Mouse (Mus musculus) R1 (cell line): ENCODE measurements around the gene Vav1.
A peak's percentile ranks its signal among the peaks of the same experiment; 100 is the strongest.
"Not testable (repeated sequence)": the region's sequence is repeated elsewhere in the genome, so short reads cannot be mapped to it uniquely, and the experiment has no call there.

ENCODE experiments used
- DNase-seq: peaks from one replicate; pipeline ENCODE4 v3.0.0-alpha.2; 2018; ENCODE audit warnings: low read depth, low spot score

Vav1 gene

DNA sequence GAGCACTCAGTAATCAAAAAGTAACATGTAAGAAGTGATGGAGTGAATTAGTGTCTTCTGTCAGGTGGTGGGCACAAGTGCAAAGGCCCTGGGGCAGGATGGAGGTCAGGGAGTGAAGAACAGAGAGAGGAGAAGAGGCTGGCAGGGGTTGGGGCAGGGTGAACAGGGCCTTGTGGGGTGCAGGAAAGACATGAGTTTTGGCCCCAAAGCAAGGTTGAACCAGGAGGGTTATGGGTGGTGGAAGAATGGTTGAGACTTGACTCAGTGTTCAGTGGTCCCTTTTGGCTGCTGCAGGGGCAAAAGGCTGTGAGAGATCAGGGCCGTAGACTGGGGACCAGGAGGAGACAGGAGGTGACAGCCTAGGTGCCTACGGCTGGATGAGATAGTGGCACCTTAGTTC lies 363 bp upstream of the Vav1 start:
- DNase-seq, result no peak

DNA sequence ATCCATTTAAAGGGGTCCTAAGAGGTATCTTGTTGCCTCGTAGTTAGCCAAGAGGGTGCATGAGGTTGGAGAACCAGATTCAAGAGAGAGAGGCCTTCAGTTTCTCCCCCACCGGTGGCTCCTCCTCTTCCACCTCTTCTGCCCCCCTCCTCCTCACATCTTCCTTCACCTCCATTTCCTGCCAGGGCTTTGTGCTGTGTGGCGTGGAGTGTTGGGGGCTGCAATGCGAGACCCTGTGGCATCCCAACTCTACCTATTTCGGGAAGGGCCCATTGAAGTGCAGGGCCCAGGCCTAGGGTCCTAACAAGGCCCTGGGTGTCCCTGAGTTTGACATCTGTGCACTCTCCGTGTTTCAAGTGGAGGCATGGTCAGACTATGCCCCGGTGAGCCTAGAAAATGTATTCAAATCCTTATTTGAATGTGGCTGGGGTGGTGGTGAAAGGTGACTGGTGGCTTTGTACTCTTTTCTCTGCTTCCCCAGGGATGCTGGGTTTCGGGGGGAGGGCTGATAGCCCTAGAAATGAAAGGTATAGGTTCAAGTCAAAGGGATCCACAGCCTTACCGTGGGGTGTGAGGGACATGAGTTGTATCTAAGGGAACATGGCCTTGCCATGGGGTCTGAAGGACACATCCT lies 808 bp downstream of the Vav1 start:
- DNase-seq, result no peak

DNA sequence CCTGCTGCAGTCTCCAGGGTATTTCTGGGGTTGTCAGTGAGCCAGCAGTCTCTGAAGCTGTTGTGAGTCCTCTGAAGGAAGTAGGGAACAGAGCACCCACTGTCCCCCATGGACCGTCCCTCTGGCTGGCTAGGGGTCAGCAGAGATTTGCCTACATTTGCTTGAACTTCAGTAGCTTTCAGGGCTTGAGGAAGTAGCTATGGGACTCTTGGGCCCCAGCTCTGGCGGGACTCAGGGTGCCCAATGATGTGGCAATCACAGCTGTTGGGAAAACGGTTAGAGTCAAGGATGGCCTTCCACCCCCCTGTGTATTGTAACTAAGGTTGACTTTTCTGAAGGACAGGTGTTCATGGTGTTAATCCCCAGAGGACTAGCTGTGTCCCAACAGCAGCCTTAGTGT lies 1.5 kb downstream of the Vav1 start:
- DNase-seq, result no peak

DNA sequence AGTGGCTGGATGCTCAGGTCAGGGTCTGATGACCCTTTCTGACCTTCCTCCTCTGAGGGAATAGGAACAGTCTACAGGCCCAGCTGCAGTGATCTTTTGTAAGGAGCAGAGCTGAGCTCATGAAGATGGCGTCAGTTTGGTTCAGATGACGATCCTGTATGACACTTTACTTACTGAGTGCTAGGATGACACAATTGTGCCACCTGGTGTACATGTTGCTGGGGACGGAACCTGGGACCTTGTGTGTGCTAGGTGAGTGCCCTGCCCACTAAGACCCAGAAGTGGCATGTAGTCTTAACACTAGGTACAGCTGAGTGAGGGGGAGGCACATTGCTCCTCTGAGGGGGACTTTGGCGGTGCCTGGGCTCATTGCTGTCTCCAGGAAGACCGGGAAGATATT lies 5.0 kb downstream of the Vav1 start:
- DNase-seq, result no peak

DNA sequence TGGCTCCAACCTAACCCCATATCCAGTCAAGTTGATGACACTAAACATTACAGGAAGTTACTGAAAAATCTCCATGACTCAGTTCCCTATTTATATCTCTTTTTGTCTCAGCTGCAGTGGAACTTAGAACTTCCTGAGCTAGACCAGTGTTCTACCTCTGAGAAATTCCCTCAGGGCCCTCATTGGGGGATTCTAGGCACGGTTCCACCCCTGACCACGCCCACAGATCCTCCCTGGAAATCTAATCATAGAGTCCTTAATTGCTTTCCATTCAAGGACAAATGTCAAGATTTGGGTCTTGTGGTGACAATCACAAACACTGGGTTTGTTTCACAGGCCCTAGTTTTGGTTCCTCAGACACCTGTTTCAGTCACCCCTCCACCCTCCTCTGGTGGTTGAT lies 6.2 kb downstream of the Vav1 start:
- DNase-seq, result no peak

DNA sequence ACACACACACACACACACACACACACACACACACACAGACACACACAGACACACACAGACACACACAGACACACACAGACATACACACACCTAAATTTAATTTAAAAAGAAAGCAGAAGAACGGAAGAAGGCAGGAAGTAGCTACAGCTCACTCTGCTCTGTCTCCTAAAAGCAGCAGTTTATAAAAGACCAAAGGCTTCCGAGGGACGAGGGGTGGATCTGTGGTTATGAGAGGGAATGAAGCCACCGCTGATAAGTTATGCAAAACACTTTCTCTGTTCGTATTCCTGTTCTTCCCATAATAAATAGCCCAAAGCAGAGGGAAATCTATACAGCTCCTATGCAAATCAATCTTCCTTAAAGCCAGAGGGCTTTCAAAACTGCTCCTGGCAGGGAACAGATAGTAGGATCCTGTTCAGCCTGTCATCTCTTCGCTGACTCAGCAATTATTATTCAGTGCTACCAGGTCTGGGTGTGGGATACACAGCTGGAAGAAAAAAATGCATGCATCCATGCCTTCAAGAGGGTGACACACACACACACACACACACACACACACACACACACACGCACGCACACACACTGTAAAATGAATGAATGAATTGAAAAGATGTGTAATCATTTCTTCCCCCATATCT lies 7.9 kb downstream of the Vav1 start:
- no peak for DNase-seq

DNA sequence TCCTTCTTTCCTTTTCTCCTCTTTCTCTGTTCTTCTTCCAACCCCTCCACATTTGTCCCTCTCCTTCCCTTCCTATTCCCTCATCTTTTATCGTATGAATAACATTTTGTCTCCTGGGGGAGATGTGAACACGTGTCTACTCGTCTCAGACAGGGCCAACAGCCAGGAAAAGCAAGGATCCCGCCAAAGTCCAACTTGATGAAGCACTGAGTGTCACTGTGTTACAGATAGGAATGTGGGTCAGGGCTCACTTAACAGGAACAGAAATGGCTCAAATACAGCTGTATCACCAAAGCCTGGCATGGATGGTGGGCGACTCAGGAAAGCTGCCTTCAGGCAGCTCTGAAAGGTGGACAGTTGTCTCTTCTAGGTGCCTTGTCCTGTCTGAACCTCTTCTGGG lies 10.4 kb downstream of the Vav1 start:
- DNase-seq, result no peak

DNA sequence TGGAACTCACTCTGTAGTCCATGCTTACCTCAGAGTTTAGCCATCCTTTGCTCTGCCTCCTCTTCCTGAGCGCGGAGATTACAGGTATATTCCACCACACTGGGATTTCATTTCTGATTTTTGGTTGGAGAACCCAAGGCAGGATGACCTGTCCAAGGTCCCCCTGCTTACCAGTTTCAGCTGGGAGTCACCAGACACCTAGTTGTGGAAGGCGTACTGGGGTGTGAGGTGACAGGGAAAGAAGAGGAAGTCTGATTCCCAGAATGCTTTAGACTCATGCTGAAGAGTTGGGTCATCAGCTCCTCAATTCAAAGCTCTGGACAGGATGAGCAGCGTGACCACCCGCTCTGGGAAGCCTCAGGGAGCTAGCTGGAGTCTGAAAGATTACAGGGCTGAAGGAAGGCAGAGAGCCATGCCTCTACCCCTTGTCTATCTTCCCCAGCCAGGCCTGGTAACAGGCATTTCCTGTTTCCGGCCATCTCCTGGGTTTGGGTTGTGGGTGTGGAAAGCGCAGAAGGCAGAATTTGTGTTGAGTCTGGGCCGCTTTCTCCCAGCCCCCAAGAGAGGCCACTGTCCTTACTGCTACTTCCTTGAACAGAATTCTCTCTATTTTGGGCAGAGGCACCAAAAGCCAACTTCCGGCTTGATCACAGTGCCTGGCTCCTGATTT lies 11.2 kb downstream of the Vav1 start:
- DNase-seq, result no peak

DNA sequence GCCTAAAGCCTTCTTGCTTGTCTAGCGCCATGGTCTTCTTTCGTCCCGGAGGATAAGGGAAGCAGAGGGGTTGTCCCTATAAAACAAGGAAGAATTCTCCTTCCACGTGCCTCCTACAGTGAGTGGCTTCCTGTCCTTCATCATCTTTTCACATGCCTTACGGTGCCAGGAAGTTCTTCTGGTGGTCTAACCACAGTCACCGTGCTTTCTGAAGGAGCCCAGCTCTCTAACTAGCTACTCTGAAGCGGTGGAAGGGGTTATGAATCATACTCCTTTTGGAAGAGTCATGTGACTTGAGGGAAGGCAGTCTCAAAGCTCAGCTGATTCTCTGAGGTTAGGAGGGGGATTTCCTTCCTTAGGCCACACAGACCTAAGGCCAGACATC lies 11.8 kb downstream of the Vav1 start:
- DNase-seq, result no peak

DNA sequence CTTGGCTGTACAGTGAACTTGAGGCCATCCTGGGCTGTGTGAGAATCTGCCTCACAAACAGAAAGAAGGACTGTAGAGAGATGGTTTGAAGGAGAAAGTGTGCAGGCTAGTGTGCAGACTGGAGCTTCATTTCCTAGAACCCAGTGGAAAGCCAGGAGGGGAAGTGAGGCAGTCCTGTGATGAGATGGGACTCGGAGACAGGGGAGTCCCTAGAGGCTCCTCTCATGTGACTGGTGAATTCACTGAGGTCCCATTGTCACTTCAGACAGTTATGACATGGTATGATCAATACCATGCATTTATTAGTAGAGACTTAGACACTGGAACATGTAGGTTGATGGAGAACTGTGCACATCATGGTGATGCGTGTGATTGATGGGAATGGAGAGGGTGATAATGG lies 13.4 kb downstream of the Vav1 start:
- DNase-seq, result no peak

DNA sequence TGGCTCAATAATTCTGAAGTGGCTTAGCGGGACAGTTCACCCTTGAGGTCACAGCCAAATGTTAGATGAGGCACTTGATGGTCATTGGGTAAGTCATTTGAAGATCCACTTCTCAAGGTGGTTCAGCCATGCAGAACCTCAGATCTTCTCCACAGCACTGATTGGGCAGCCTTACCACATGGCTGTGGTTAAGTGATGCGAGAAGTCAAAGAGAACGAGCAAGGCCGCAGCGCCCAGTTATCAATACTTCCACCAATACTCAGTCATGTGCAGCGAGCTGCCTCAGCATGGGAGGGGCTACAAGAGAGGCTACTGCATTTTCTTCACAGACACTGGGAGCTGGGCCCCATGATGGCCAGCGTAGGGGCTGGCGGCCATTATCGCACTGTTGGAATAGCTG lies 14.1 kb downstream of the Vav1 start:
- no peak for DNase-seq

DNA sequence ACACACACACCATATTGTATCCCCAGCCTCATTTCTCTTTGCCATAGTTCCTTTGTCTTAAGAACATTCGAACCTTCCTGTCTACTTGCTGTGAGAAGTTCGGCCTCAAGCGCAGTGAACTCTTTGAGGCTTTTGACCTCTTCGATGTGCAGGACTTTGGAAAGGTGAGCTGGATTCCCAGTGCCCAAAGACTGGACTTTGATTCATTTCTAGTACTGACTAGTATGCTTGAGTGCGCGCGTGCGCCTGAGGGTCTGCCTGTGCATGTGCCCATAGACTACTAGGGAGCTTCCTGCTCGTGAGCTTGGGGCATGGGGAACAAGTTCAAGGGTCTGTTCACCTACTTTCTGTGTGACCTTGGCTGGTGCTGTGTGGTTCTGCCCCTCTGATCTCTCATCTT lies 17.0 kb downstream of the Vav1 start:
- DNase-seq, result no peak

DNA sequence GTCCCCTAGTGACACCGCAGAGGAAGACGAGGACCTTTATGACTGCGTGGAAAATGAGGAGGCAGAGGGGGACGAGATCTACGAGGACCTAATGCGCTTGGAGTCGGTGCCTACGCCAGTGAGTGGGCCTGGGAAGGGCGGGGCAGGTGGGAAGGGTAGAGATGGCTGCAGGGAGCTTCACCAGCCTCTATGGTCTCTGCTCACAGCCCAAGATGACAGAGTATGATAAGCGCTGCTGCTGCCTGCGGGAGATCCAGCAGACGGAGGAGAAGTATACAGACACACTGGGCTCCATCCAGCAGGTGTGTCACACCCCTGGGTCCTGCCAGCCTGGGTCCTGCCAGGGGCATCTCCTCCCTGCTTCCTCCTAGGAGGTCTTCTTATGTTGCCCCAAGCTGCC lies 18.1 kb downstream of the Vav1 start:
- DNase-seq, result no peak

DNA sequence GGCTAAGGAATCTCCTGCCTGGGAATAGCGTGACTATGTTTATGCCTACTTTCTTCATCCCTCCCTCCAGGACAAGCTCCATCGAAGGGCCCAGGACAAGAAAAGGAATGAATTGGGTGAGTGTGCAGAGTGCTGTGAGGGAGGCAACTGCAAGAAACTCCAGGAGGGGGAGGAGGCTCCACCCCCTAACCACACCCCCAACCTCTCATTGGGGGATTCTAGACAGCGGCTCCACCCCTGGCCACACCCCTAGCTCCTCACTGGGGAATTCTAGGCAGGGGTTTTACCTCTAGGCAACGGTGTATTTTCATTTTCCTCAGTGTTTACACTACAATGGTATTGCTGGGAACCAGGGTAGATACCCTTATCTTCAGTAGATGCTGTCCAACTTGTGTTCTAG lies 26.7 kb downstream of the Vav1 start:
- DNase-seq, result peak; percentile 75

DNA sequence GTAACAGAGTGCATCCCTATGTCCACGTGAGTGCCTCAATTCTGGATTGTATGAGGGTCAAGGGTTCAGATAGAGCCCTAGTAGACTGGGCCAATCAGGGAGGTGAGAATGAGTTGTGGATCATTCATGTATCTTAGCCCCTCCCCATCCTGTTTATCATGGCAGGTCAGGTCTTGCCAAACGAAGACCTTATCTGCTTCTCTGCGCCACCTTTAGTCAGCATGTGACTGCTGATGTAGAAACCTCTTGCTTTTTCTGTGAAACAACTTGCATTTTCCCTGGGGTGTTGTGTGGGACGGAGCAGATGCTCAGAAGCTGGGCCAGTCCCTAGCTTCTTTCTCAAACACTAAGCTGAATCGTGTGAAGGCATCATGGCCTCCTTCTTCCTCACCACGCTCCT lies 28.2 kb downstream of the Vav1 start:
- DNase-seq, result no peak

DNA sequence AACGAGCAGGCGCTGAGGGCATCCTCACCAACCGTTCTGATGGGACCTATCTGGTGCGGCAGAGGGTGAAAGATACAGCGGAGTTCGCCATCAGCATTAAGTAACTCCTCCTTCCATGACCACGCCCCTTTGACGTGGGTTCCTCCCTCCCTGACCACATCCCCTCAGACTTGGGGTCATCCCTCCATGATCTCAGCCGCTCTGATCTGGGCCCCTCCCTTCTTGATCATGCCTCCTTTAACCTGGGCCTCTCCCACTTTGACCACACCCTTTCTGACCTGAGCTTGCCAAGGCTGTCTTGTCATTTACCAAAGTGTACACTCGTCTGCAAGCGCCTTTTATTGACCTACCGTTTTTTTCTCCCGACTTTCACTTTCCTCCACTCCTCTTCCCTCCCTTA lies 32.9 kb downstream of the Vav1 start:
- DNase-seq, result peak; percentile 81

DNA sequence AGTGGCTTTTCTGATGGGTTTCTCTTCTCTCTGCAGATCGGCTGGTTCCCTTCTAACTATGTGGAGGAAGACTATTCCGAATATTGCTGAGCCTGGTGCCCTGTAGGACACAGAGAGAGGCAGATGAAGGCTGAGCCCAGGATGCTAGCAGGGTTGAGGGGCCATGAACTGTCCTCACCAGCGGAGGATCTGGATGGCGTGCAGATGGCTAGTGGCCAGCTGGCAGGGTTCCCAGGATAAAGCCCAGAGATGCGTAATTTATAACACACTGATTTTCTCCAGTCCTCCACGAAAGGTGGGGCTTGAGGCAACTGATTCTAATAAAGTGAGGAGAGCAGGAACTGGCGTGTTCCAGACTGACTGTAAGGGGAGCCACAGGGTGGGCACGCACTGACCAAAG lies 48.7 kb downstream of the Vav1 start:
- no peak for DNase-seq

DNA sequence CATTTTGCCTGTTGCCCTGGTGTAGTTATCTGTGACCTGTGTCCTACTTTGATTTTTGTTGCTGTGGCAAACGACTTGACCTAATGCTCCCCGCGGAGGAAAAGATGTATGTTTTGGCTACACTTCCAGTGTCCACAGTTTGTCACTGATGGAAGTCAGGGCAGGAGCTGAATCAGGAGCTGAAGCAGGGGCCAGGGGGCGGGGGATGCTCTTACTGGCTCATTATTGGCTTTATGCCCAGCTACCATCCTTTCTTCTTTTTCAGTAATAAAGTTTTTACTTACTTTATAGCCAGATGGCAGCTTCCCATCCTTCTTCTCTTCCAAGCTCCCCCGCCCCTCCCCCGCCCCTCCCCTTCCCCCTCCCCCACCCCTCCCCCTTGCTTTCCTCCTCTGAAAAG lies 50.0 kb downstream of the Vav1 start:
- no peak for DNase-seq

DNA sequence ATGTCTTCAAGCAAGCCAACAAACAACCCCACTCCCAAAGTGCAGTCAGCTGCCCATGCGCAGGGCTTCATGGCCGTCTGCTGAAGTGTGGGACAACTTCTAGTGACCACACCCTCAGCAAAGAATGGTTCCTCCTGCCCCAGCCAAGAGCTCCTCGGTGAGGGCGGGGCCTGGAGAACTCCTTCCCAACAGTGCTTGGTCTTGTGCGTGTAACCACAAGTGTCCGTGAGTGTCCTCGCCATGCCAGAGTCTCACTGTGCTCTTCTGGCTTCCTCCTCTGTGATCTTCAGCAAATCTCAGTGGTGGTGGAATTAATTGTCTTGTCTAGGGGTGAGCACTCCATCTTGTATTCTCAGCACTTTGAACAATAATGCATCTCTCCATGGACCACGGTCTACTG lies 52.1 kb downstream of the Vav1 start:
- DNase-seq, result no peak

DNA sequence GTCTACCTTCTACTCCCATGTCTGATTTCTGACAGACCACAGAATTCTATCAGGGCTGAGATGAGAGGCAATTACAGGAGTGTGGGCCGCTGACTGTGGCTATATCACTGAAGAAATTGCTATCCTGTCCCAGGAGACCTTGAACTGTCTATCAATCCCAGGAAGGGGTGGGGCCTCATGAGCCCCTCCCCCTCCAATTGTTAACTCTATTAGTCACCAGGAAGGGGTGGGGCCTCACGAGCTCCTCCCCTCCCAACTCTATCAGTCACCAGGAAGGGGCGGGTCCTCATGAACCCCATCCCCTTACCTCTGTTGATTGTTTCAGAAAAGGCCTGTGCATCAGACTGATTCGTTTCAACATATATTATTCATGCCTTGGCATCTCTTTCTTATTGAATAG lies 53.3 kb downstream of the Vav1 start:
- peak; percentile 86 for DNase-seq

DNA sequence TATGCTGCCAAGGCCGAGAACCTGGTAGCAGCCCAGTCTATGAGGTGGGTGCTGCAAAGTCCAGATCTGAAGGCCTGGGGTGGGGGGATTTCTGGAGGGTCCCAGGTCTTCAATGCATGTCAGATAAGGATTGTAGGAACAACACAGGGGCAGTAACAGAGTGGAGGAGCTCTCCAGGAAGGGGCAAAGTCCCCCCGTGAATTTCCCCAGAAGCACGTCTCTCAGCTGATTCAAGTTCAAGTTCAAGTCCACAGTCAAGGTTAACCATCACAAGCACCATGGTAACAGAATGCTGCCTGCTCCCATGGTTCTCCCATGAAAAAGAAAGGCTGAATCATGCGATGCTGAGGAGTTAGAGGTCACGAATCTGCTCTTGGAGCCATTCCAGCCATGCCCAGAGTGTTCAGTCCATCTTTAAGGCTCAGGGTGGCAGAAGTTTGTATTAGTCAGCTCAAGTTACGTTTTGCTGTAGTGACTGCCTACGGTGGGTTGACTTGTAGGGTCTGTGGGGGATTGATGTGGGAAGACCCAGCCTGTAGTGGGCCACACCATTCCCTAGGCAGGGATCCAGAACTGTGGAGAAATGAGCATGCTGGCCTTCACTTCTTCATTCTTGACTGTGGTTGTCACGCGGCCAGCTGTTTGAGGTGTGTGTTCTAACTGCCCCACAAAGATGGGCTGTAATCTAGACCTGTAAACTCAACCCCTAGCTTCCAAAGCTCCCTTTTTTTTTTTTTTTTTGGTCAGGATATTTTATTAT lies 55.3 kb downstream of the Vav1 start:
- DNase-seq, result peak; percentile 26

DNA sequence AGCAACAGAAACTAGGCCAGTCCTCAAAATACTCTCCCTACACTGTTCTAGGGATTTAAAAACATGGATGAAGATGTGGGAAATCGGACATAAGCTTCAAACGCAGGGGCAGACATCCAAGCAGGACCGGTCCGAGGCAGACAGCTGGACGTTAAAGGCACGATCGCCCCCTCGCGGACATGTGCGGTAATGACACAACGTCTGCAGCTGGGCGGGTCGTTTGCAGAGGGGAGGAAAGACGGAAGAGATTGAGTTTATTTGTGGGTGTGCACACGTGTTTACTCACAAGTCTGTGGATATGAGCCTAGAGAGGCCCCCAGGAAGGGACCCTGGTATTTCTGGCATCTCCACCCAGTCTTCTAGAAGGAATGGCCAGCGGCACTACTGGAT lies 55.9 kb downstream of the Vav1 start:
- DNase-seq, result peak; percentile 78

DNA sequence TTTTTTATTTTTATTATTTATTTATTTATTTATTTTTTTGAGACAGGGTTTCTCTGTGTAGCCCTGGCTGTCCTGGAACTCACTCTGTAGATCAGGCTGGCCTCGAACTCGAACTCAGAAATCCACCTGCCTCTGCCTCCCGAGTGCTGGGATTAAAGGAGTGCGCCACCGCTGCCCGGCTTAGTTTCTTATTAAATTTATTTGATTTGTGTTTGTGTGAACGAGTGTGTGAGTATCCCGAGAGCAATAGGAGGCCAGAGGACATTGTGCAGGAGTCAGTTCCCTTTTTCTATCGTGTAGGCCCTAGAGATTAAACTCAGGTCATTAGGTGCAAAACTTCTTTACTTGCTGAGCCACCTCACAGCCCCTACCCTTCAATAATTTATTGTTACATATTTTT lies 56.3 kb downstream of the Vav1 start:
- DNase-seq, result not testable (repeated sequence)
